Mouse (Mus musculus) bone marrow, adult 2 months (tissue): ENCODE data around the gene Chek1. TPM values are rescaled to one million over a fixed set of nuclear protein-coding genes. Genes with fewer than 3 reads are reported as not detected.

Source experiments
- H3K27ac ChIP-seq: fragments of 200-500 bp; 2 replicates; pipeline ENCODE4 v1.5.1; 2012; ENCODE audit warnings: low read depth, mild to moderate bottlenecking, control low read depth, inconsistent platforms, low read length; ENCODE audit not compliant: control insufficient read depth, poor library complexity, insufficient read depth
- H3K4me1 ChIP-seq: fragments of 200-500 bp; 2 replicates; pipeline ENCODE4 v1.6.1; 2011; ENCODE audit warnings: low read length; ENCODE audit not compliant: control insufficient read depth, insufficient read depth
- H3K4me3 ChIP-seq: fragments of 200-500 bp; replicated peaks from 2 replicates; pipeline ENCODE3; 2011; ENCODE audit warnings: mild to moderate bottlenecking, low read depth, low read length, control low read depth; ENCODE audit not compliant: control insufficient read depth
- CTCF ChIP-seq: fragments of 200-500 bp; IDR thresholded peaks from 2 replicates; pipeline ENCODE4 v1.5.1; 2011; ENCODE audit warnings: low read length, control low read depth; ENCODE audit not compliant: control insufficient read depth, insufficient read depth
- POLR2A ChIP-seq: fragments of 200-500 bp; IDR thresholded peaks from 2 replicates; pipeline ENCODE4 v1.6.1; 2011; ENCODE audit warnings: low read depth, mild to moderate bottlenecking, control low read depth, low read length, borderline replicate concordance; ENCODE audit not compliant: control insufficient read depth
- WGBS: fragments of 180-500 bp; shearing (Covaris S2); methylation state at CpG from one replicate; pipeline ENCODE4 v1.1.7; 2018; 5-methylcytosine and 5-hydroxymethylcytosine counted together
- polyA plus RNA-seq: library from polyadenylated mRNA; stranded (reverse); fragments of >200 nt; gene quantifications from 2 replicates; pipeline ENCODE4 v1.2.4, GENCODE M21; 2011; ENCODE audit warnings: low replicate concordance; ENCODE audit not compliant: missing spikeins, insufficient read depth, insufficient read length

Gene Chek1
- polyA plus RNA-seq, 1 experiment = 43.8 TPM

DNA sequence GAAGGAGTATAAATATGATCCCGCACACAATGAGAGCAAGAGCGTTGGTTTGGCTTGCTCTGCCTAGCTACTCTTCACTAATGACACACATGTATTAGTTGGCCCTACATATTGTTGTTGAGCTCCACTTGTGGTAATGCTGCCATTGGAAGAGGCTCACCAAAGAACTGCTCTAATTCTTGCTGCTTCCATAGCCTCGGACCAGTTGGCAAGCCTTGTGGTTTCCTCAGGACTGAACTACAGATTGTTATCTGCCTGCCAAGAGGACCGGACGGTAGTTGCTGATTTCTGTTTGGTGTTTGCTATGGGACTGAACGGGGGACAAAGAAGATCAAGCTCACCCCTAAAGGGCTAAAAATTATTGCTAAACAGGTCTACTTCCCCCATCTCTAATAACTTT, 19.6 kb downstream of the Chek1 start:
- no peaks in the 10 kb centered on the region for H3K4me1 ChIP-seq
- H3K27ac ChIP-seq = no peak overlapping the region
- 56% methylated on average over 6 of the region's 6 CpGs for WGBS
- H3K4me3 ChIP-seq = no peak overlapping the region
- TF ChIP-seq POLR2A = no peak
- TF ChIP-seq CTCF = no peak

DNA sequence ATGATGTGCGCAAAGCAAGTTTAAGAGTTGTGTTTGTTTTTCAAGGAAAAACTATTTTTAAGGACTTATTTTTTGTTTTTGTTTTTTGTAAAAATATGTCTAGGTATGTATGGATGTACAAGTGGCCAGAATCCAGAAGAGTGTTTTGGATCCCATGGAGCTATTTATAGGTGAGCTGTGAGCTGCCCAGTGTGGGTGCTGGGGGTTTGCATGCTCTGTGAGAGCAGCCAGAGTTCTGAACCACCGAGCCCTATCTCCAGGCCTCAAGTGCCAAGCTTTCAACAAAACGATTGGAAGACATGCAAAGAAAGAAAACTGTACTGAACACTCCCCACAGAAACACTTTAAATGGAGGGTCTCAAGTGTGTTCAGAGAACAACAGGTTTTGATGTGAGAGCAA, 20.9 kb downstream of the Chek1 start:
- H3K4me1 ChIP-seq = no peaks in the 10 kb centered on the region

DNA sequence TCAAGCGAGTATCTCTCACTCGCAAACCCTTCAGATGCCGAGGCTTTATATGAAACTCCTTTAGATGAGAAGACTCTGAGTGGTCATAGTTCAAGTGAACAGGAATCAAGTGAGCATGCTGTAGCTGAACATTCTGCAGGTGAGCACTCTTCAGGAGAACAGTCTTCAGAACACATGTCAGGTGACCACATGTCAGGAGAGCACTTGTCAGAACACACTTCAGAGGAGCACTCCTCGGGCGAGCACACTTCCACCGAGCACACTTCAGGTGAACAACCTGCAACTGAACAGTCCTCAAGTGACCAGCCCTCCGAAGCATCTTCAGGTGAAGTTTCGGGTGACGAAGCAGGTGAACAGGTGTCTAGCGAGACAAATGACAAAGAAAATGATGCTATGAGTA, 32.6 kb downstream of the Chek1 start:
- 84% methylated on average over 10 of the region's 10 CpGs for WGBS

More for the DNA sequence above, 20.9 kb downstream of the Chek1 start:
- Histone ChIP-seq H3K4me3 (no peak overlapping the region), H3K27ac (no peak overlapping the region)
- TF ChIP-seq POLR2A = no peak
- no peak for TF ChIP-seq CTCF
- 85% methylated on average over 3 of the region's 3 CpGs for WGBS

DNA sequence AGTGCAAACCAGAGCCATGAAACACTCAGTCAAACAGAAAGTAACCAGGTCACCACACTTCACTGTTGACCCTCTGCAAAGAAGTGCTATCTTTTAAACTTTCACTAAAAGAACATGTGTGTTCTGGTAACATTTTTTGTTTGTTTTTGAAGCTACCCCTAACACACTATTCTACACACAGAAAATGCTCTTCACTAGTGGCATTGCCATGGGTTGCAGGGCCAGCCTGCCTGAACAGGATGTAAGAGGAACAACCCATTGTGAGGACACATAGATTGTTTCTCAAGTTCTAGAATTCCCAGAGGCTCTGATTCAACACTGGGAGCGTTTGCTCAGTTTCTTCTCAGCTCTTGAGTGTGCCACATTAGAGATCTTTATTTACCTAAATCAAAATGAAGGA, 33.9 kb downstream of the Chek1 start, which contains the start of gene Acrv1:
TSS of gene Acrv1 (plus strand) at position 301 of the 400 bp plus-strand sequence.
- no peak for TF ChIP-seq POLR2A
- no peak for TF ChIP-seq CTCF
- Histone ChIP-seq H3K4me1 (no peaks in the 10 kb centered on the region), H3K4me3 (no peak within 1 kb of the TSS), H3K27ac (no peak within 1 kb of the TSS)
- WGBS = 56% methylated on average over 1 of the region's 1 CpGs

More for the DNA sequence above, 32.6 kb downstream of the Chek1 start:
- TF ChIP-seq CTCF = no peak
- TF ChIP-seq POLR2A = no peak
- Histone ChIP-seq H3K4me3 (no peak overlapping the region), H3K27ac (no peak overlapping the region), H3K4me1 (no peaks in the 10 kb centered on the region)

DNA sequence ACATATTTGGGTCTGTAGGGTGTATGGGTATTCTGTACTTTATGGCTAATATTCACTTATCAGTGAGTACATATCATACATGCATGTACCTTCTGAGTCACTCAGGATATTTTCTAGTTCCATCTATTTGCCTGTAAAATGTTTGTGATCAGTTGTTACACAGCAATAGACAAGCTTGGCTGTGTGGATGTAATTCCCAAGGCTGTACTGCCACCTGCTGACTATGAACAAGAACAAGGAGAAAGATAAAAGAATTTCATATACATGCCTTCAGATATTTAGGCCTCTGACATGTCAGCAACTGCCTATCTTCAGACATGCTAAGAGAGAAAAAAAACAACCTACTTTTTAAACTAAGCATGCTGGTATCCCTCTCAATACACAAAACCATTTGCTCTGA, 39.5 kb downstream of the Chek1 start:
- H3K4me3 ChIP-seq = no peak overlapping the region
- no peak overlapping the region for H3K27ac ChIP-seq
- no peaks in the 10 kb centered on the region for H3K4me1 ChIP-seq
- no peak for TF ChIP-seq CTCF
- no peak for TF ChIP-seq POLR2A

DNA sequence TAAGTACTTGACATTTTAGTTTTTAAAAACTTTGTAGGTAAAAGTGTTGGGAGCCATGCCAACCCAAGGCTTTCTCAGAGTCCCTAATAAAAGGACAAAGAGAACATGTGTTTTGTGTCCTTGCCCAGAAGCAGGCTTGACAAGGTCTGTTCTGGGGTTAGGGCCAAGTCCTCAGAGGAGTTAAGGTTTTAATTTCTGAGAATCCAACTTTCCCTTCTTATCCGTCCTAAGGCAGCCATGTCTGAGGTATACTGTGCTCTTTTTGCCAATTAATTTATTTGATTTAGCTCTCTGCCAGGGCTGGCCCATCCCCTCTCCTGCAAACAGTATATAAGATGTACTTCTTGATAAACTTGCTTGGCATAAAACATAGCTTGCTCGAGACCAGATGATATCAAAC, 45.4 kb downstream of the Chek1 start:
- no peak for TF ChIP-seq POLR2A
- TF ChIP-seq CTCF = no peak
- Histone ChIP-seq H3K4me1 (no peaks in the 10 kb centered on the region), H3K27ac (no peak overlapping the region), H3K4me3 (no peak overlapping the region)
- 67% methylated on average over 2 of the region's 2 CpGs for WGBS

Other genes starting within 250 kb of the Chek1 start
- not detected in 2 replicates for gene Gm5615, start 185.1 kb downstream of the Chek1 start, polyA plus RNA-seq
- gene Gm17689, start 144.4 kb downstream of the Chek1 start, polyA plus RNA-seq = not detected in 2 replicates
- not detected in 2 replicates for gene A630095E13Rik, start 83.7 kb downstream of the Chek1 start, polyA plus RNA-seq
- gene Acrv1, start 33.8 kb downstream of the Chek1 start, polyA plus RNA-seq = not detected in 2 replicates
- gene Stt3a, start 40.6 kb upstream of the Chek1 start, polyA plus RNA-seq = 18.4 and 76.7 TPM in 2 replicates
- gene Ei24, start 70.3 kb upstream of the Chek1 start, polyA plus RNA-seq = 21.0 and 26.8 TPM in 2 replicates
- gene Fez1, start 94.8 kb upstream of the Chek1 start, polyA plus RNA-seq = 7.3 TPM in 1 of 2 replicates, not detected in the other